Mouse (Mus musculus) megakaryocyte-erythroid progenitor cell, adult 5-6 weeks (primary cell): ENCODE results near the gene Arhgap11a. TPM values are rescaled to one million over a fixed set of nuclear protein-coding genes. Genes with fewer than 3 reads are reported as not detected.

Experiments
- ATAC-seq: replicated peaks from 2 replicates; pipeline ENCODE4 v1.8.0; 2016; ENCODE audit warnings: mild to moderate bottlenecking, inconsistent platforms; ENCODE audit not compliant: severe bottlenecking, poor library complexity, low FRiP score, low TSS enrichment
- total RNA-seq, 2 experiments: library from RNA; stranded (forward) in 1 of 2; stranded (reverse) in 1 of 2; fragments of 200-1000, 215-1000 nt in 1 of 2; fragments of >200 nt in 1 of 2; fragmentation: Nextera tagmentation in 1 of 2; gene quantifications; 2 replicates each; pipeline ENCODE4 v1.2.3; 2014 to 2017

The Arhgap11a gene
- total RNA-seq (2014; fragmentation: Nextera tagmentation): 22.4 and 27.8 TPM in 2 replicates
- 27.6 and 35.1 TPM in 2 replicates for total RNA-seq (2017)

- peak; percentile 96 for ATAC-seq
Measured at GRCm38 (mm10) chr2:113848245-113849121, at the start of gene Arhgap11a. TSS of gene Arhgap11a (minus strand) at chr2:113848661.

- ATAC-seq: no peak
Measured at GRCm38 (mm10) chr2:113893385-113894122, 45.1 kb upstream of the Arhgap11a start.

- ATAC-seq: no peak
Measured at GRCm38 (mm10) chr2:113887166-113887565, 38.7 kb upstream of the Arhgap11a start.

- no peak for ATAC-seq
Measured at GRCm38 (mm10) chr2:113886061-113886460, 37.6 kb upstream of the Arhgap11a start.

GRCm38 (mm10) chr2:113870115-113870514 lies 21.7 kb upstream of the Arhgap11a start:
- no peak for ATAC-seq

GRCm38 (mm10) chr2:113868404-113868803 lies 19.9 kb upstream of the Arhgap11a start:
- ATAC-seq: no peak

GRCm38 (mm10) chr2:113866155-113866554 lies 17.7 kb upstream of the Arhgap11a start:
- no peak for ATAC-seq

GRCm38 (mm10) chr2:113849141-113849540 lies 680 bp upstream of the Arhgap11a start:
- no peak for ATAC-seq

GRCm38 (mm10) chr2:113847678-113848244 lies 700 bp downstream of the Arhgap11a start:
- ATAC-seq: peak; percentile 45

GRCm38 (mm10) chr2:113845081-113845480 lies 3.4 kb downstream of the Arhgap11a start:
- no peak for ATAC-seq

- no peak for ATAC-seq
Measured at GRCm38 (mm10) chr2:113841656-113842437, 6.6 kb downstream of the Arhgap11a start.

GRCm38 (mm10) chr2:113839488-113839887 lies 9.0 kb downstream of the Arhgap11a start:
- ATAC-seq: no peak

- no peak for ATAC-seq
Measured at GRCm38 (mm10) chr2:113835219-113835618, 13.2 kb downstream of the Arhgap11a start.

- ATAC-seq: no peak; the same call in 1 of the 2 replicates
Measured at GRCm38 (mm10) chr2:113828943-113829882, 19.2 kb downstream of the Arhgap11a start, which contains the start of gene Scg5. TSS of gene Scg5 (minus strand) at chr2:113829121.

- ATAC-seq: no peak
Measured at GRCm38 (mm10) chr2:113828086-113828942, 20.1 kb downstream of the Arhgap11a start.

GRCm38 (mm10) chr2:113823909-113824308 lies 24.6 kb downstream of the Arhgap11a start:
- ATAC-seq: peak; percentile 67

GRCm38 (mm10) chr2:113822367-113822766 lies 26.1 kb downstream of the Arhgap11a start:
- no peak for ATAC-seq
